In the genomic region with DNA sequence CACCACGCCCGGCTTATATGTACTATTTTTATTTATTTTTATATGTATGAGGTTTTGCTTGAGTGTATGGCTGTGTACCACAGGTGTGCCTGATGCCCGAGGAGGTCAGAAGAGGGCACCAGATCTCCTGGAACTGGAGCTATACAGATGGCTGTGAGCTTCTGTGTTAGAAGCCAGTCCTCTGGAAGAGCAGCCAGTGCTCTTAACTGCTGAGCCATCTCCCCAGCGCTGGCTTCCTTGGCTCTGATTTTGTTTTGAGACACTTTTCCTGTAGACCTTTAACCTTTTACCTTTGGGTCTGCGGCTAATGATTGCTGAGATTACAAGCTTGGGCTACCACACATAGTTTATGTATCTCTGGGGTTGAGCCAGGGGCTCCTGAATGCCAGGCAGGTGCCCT, we compare ENCODE assay signal across 19 mouse cellular contexts. TPM values are rescaled to one million over a fixed set of nuclear protein-coding genes. Genes with fewer than 3 reads are reported as not detected.
DNase-seq lines count a peak whose midpoint lies in the region; ATAC-seq and TF ChIP-seq lines count a peak whose summit lies in the region.
"Had no signal": no experiment of that assay in that cellular context is flagged by ENCODE, and none has a peak within 500 bp of the region (broad histone marks: within the 10 kb centered on the region; RNA-seq: fewer than 3 reads in every experiment).

No protein-coding gene starts in this region.

- H3K27ac ChIP-seq in layer of hippocampus, adult 2 months = no peak overlapping the region
- H3K27ac ChIP-seq in MEL (ENCODE audit: control insufficient read depth, low read depth, low read length) = no peak overlapping the region
- no peak overlapping the region for H3K27ac ChIP-seq in small intestine, adult 2 months (ENCODE audit: insufficient read depth, low read depth, low read length)
- H3K27ac ChIP-seq in midbrain, embryonic 14.5 days (replicated peaks; ENCODE audit: low read depth, low read length) = no peak overlapping the region
- H3K27ac ChIP-seq: hindbrain, postnatal 0 days; liver, embryonic 13.5 days had no signal

- no peak overlapping the region for H3K9ac ChIP-seq in MEL (ENCODE audit: control insufficient read depth, low read depth, low read length, poor library complexity, severe bottlenecking)
- H3K9ac ChIP-seq in midbrain, embryonic 14.5 days (replicated peaks; ENCODE audit: low read length) = no peak overlapping the region
- H3K9ac ChIP-seq: liver, embryonic 13.5 days had no signal

- H3K36me3 ChIP-seq in MEL (ENCODE audit: control insufficient read depth in 1 of 2, insufficient read depth in 2 of 2, low read length in 2 of 2) = no peaks in the 10 kb centered on the region
- H3K36me3 ChIP-seq in small intestine, adult 2 months (ENCODE audit: control insufficient read depth, insufficient read depth, low read length) = peaks cover 7% of the 10 kb centered on the region
- 0 out of 2 replicates have a peak, but pooled peaks cover 5% of the 10 kb centered on the region for H3K36me3 ChIP-seq in midbrain, embryonic 14.5 days (ENCODE audit: control insufficient read depth, insufficient read depth, low read length)

- no peak for ATAC-seq in midbrain, embryonic 14.5 days (ENCODE audit: low FRiP score, low TSS enrichment)
- ATAC-seq: activated CD4-positive, CD25-positive, alpha-beta regulatory T cell, adult 4 months; hindbrain, postnatal 0 days; Patski had no signal

- H3K27me3 ChIP-seq in MEL (ENCODE audit: control insufficient read depth in 1 of 2, insufficient read depth in 2 of 2, low read length in 2 of 2) = no peaks in the 10 kb centered on the region
- H3K27me3 ChIP-seq in small intestine, adult 2 months (ENCODE audit: control insufficient read depth, insufficient read depth, low read length) = no peaks in the 10 kb centered on the region
- no peaks in the 10 kb centered on the region for H3K27me3 ChIP-seq in midbrain, embryonic 14.5 days (ENCODE audit: control insufficient read depth, insufficient read depth, low read length)
- H3K27me3 ChIP-seq: liver, embryonic 13.5 days; Patski had no signal

- TF ChIP-seq RAD21 in MEL (IDR thresholded peaks at IDR 0.05; ENCODE audit: low read depth, low read length) = peak; percentile 23

- intact Hi-C loops in heart, postnatal 25 days (cut with DNase I) = loop anchor here (2.0 kb wide), 1 partner anchor 139 kb away; no protein-coding TSS in a partner anchor

- no peak for TF ChIP-seq EP300 in MEL (IDR thresholded peaks at IDR 0.05; ENCODE audit: low read depth in 1 of 2, low read length in 2 of 2)

- 0 out of 2 replicates have a peak, but pooled peaks have one; percentile 3 for TF ChIP-seq CTCF in layer of hippocampus, adult 2 months (conservative IDR thresholded peaks at IDR 0.05)
- TF ChIP-seq CTCF in MEL (IDR thresholded peaks at IDR 0.05 in 2 of 3, conservative IDR thresholded peaks at IDR 0.05 in 1 of 3; ENCODE audit: control insufficient read depth in 1 of 3, insufficient read depth in 1 of 3, low read depth in 2 of 3, low read length in 3 of 3, poor library complexity in 1 of 3, severe bottlenecking in 1 of 3) = peak in 2 of 3 experiments; percentile 29 to 38; a peak in 4 of 6 replicates
- TF ChIP-seq CTCF in small intestine, adult 2 months (IDR thresholded peaks at IDR 0.05; ENCODE audit: extremely low read depth, insufficient read length, insufficient replicate concordance, low read depth, low read length) = peak; percentile 20; the same call in 1 of the 2 replicates

- DNase-seq in heart, adult 18-20 months = peak; percentile 40
- DNase-seq in heart, postnatal 25 days (ENCODE audit: low spot score) = no peak
- no peak for DNase-seq in layer of hippocampus, adult 2 months (ENCODE audit: low spot score in 2 of 2)
- no peak for DNase-seq in layer of hippocampus, adult 8-10 months (ENCODE audit: low spot score in 2 of 2)
- DNase-seq in MEL (ENCODE audit: low read depth, low spot score) = no peak
- no peak for DNase-seq in midbrain, embryonic 14.5 days
- DNase-seq in left cerebral cortex, adult 18-20 months (ENCODE audit: low spot score in 2 of 2) = no peak
- DNase-seq: gastrocnemius, postnatal 14 days; heart, postnatal 36 days; layer of hippocampus, postnatal 36 days; liver, embryonic 13.5 days; lung, postnatal 10 days; thymus, adult 2 months had no signal

- no peaks in the 10 kb centered on the region for H3K79me2 ChIP-seq in MEL (ENCODE audit: control insufficient read depth, insufficient read depth, low read length, poor library complexity)

- 60% methylated on average over 5 of the region's 5 CpGs for WGBS in small intestine, adult 2 months
- 87% methylated on average over 5 of the region's 5 CpGs for WGBS in midbrain, embryonic 14.5 days

- H3K4me2 ChIP-seq in midbrain, embryonic 14.5 days (ENCODE audit: low read length) = no peak overlapping the region
- H3K4me2 ChIP-seq: liver, embryonic 13.5 days had no signal

- no peaks in the 10 kb centered on the region for H3K9me3 ChIP-seq in MEL (replicated peaks; ENCODE audit: insufficient read depth, low read length)
- no peaks in the 10 kb centered on the region for H3K9me3 ChIP-seq in midbrain, embryonic 14.5 days (ENCODE audit: control insufficient read depth, low read length)
- H3K9me3 ChIP-seq: liver, embryonic 13.5 days had no signal

- no peaks in the 10 kb centered on the region for H3K4me1 ChIP-seq in MEL (ENCODE audit: control insufficient read depth in 1 of 2, insufficient read depth in 2 of 2, low read length in 2 of 2)
- H3K4me1 ChIP-seq in small intestine, adult 2 months (ENCODE audit: control insufficient read depth, insufficient read depth, insufficient read length, low read length) = no peaks in the 10 kb centered on the region; the same call in 1 of the 2 replicates
- H3K4me1 ChIP-seq in midbrain, embryonic 14.5 days (ENCODE audit: control insufficient read depth, insufficient read depth, low read length) = no peaks in the 10 kb centered on the region

- TF ChIP-seq POLR2A in MEL (IDR thresholded peaks at IDR 0.05; ENCODE audit: control insufficient read depth in 1 of 2, insufficient read depth in 1 of 2, low read depth in 1 of 2, low read length in 2 of 2, poor library complexity in 1 of 2) = no peak
- no peak for TF ChIP-seq POLR2A in small intestine, adult 2 months (IDR thresholded peaks at IDR 0.05; ENCODE audit: low read depth, low read length)

- H3K4me3 ChIP-seq in layer of hippocampus, adult 2 months = no peak overlapping the region
- H3K4me3 ChIP-seq in MEL (ENCODE audit: control insufficient read depth in 1 of 2, insufficient read depth in 1 of 2, low read depth in 2 of 2, low read length in 2 of 2) = no peak overlapping the region
- no peak overlapping the region for H3K4me3 ChIP-seq in small intestine, adult 2 months (ENCODE audit: low read depth, low read length)
- H3K4me3 ChIP-seq in midbrain, embryonic 14.5 days (replicated peaks; ENCODE audit: low read depth, low read length) = no peak overlapping the region
- H3K4me3 ChIP-seq: liver, embryonic 13.5 days had no signal

RNA-seq across cellular contexts. Expression of a gene that starts 23.3 kb away (rescaled TPM):
- 10 to 100 TPM in 1 of 2 experiments, 1 to 10 TPM in 1; 9.4 to 11.9 TPM for total RNA-seq in heart, adult 18-20 months (2021)
- total RNA-seq in heart, postnatal 25 days (2021) = 1 to 10 TPM; 6.5 to 8.7 TPM
- total RNA-seq in layer of hippocampus, adult 2 months (2021) = 1 to 10 TPM; 2.5 to 2.8 TPM
- 10 to 100 TPM in 2 of 4 experiments, 1 to 10 TPM in 2; 4.6 to 31.2 (median 16.4) TPM for total RNA-seq in layer of hippocampus, adult 8-10 months (2022)
- total RNA-seq in MEL (2012; rRNA removed) = 222 and 241 TPM in 2 replicates
- polyA plus RNA-seq in MEL (2012; ENCODE audit: insufficient read depth in 1 of 2, insufficient read length in 2 of 2, low read depth in 1 of 2, low replicate concordance in 2 of 2, missing spikeins in 1 of 2) = 100 to 1,000 TPM in 1 of 2 experiments, not detected in 1; 283 TPM
- 17.5 and 53.4 TPM in 2 replicates for polyA plus RNA-seq in small intestine, adult 2 months (2012; rRNA removed)
- 3.3 and 8.6 TPM in 2 replicates for polyA plus RNA-seq in midbrain, embryonic 14.5 days (2014; fragmentation: Nextera tagmentation; extraction: Ambion mirVana)
- 1 to 10 TPM; 1.8 to 4.2 TPM for total RNA-seq in left cerebral cortex, adult 18-20 months (2021)

RNA-seq across cellular contexts. Expression of a gene that starts 30.7 kb away (rescaled TPM):
- 10 to 100 TPM; 11.6 to 12.6 TPM for total RNA-seq in heart, adult 18-20 months (2021)
- total RNA-seq in heart, postnatal 25 days (2021) = 10 to 100 TPM; 11.3 to 19.8 TPM
- total RNA-seq in layer of hippocampus, adult 2 months (2021) = 10 to 100 TPM; 25.4 to 25.8 TPM
- 10 to 100 TPM; 24.3 to 30.2 (median 26.8) TPM for total RNA-seq in layer of hippocampus, adult 8-10 months (2022)
- total RNA-seq in MEL (2012; rRNA removed) = 4.2 and 4.6 TPM in 2 replicates
- polyA plus RNA-seq in MEL (2012; ENCODE audit: insufficient read depth in 1 of 2, insufficient read length in 2 of 2, low read depth in 1 of 2, low replicate concordance in 2 of 2, missing spikeins in 1 of 2) = 10 to 100 TPM in 1 of 2 experiments, not detected in 1; 14.1 TPM
- 13.3 and 22.3 TPM in 2 replicates for polyA plus RNA-seq in small intestine, adult 2 months (2012; rRNA removed)
- 13.5 and 19.8 TPM in 2 replicates for polyA plus RNA-seq in midbrain, embryonic 14.5 days (2014; fragmentation: Nextera tagmentation; extraction: Ambion mirVana)
- total RNA-seq in left cerebral cortex, adult 18-20 months (2021) = 10 to 100 TPM; 22.6 to 23.1 TPM

RNA-seq across cellular contexts. Expression of a gene that starts 30.8 kb away (rescaled TPM):
- total RNA-seq in heart, adult 18-20 months (2021) = 100 to 1,000 TPM; 199 to 208 TPM
- 100 to 1,000 TPM; 155 to 157 TPM for total RNA-seq in heart, postnatal 25 days (2021)
- 10 to 100 TPM; 54.3 to 58.3 TPM for total RNA-seq in layer of hippocampus, adult 2 months (2021)
- 100 to 1,000 TPM in 1 of 4 experiments, 10 to 100 TPM in 3; 63.5 to 114 (median 84.2) TPM for total RNA-seq in layer of hippocampus, adult 8-10 months (2022)
- total RNA-seq in MEL (2012; rRNA removed) = 35.1 and 40.3 TPM in 2 replicates
- 10 to 100 TPM in 1 of 2 experiments, not detected in 1; 61.5 TPM for polyA plus RNA-seq in MEL (2012; ENCODE audit: insufficient read depth in 1 of 2, insufficient read length in 2 of 2, low read depth in 1 of 2, low replicate concordance in 2 of 2, missing spikeins in 1 of 2)
- 51.6 and 70.7 TPM in 2 replicates for polyA plus RNA-seq in small intestine, adult 2 months (2012; rRNA removed)
- 4.2 and 5.1 TPM in 2 replicates for polyA plus RNA-seq in midbrain, embryonic 14.5 days (2014; fragmentation: Nextera tagmentation; extraction: Ambion mirVana)
- 10 to 100 TPM; 50.1 to 60.4 TPM for total RNA-seq in left cerebral cortex, adult 18-20 months (2021)

RNA-seq across cellular contexts. Expression of a gene that starts 46.0 kb away (rescaled TPM):
- under 1 TPM in 1 of 2 experiments, not detected in 1; 0.25 TPM for total RNA-seq in heart, adult 18-20 months (2021)
- total RNA-seq in heart, postnatal 25 days (2021) = not detected
- under 1 TPM; 0.49 to 0.56 TPM for total RNA-seq in layer of hippocampus, adult 2 months (2021)
- total RNA-seq in layer of hippocampus, adult 8-10 months (2022) = 1 to 10 TPM in 2 of 4 experiments, under 1 TPM in 2; 0.47 to 1.8 (median 1.3) TPM
- total RNA-seq in MEL (2012; rRNA removed) = not detected in 2 replicates
- polyA plus RNA-seq in MEL (2012; ENCODE audit: insufficient read depth in 1 of 2, insufficient read length in 2 of 2, low read depth in 1 of 2, low replicate concordance in 2 of 2, missing spikeins in 1 of 2) = under 1 TPM in 1 of 2 experiments, not detected in 1; 0.17 TPM
- polyA plus RNA-seq in small intestine, adult 2 months (2012; rRNA removed) = 9.9 and 22.2 TPM in 2 replicates
- 0.98 and 1.1 TPM in 2 replicates for polyA plus RNA-seq in midbrain, embryonic 14.5 days (2014; fragmentation: Nextera tagmentation; extraction: Ambion mirVana)
- total RNA-seq in left cerebral cortex, adult 18-20 months (2021) = under 1 TPM; 0.56 to 0.61 TPM
- total RNA-seq: hindbrain, postnatal 0 days; midbrain, postnatal 0 days had no signal
- polyA plus RNA-seq: activated CD4-positive, CD25-positive, alpha-beta regulatory T cell, adult 4 months; embryonic facial prominence, embryonic 14.5 days; liver, embryonic 13.5 days had no signal

RNA-seq across cellular contexts. Expression of a gene that starts 49.3 kb away (rescaled TPM):
- total RNA-seq in heart, adult 18-20 months (2021) = 10 to 100 TPM; 61.4 to 72.6 TPM
- total RNA-seq in heart, postnatal 25 days (2021) = 10 to 100 TPM; 46.3 to 50.5 TPM
- total RNA-seq in layer of hippocampus, adult 2 months (2021) = 10 to 100 TPM; 87.9 to 88.2 TPM
- total RNA-seq in layer of hippocampus, adult 8-10 months (2022) = 100 to 1,000 TPM in 2 of 4 experiments, 10 to 100 TPM in 2; 92.8 to 106 (median 98.1) TPM
- total RNA-seq in MEL (2012; rRNA removed) = 19.3 and 23.9 TPM in 2 replicates
- polyA plus RNA-seq in MEL (2012; ENCODE audit: insufficient read depth in 1 of 2, insufficient read length in 2 of 2, low read depth in 1 of 2, low replicate concordance in 2 of 2, missing spikeins in 1 of 2) = 100 to 1,000 TPM in 1 of 2 experiments, 10 to 100 TPM in 1; 20.6 to 106 TPM
- 13.4 and 24.1 TPM in 2 replicates for polyA plus RNA-seq in small intestine, adult 2 months (2012; rRNA removed)
- polyA plus RNA-seq in midbrain, embryonic 14.5 days (2014; fragmentation: Nextera tagmentation; extraction: Ambion mirVana) = 31.6 and 47.1 TPM in 2 replicates
- 100 to 1,000 TPM in 1 of 2 experiments, 10 to 100 TPM in 1; 97.3 to 102 TPM for total RNA-seq in left cerebral cortex, adult 18-20 months (2021)

Comparison
In these comparisons a context has a peak if more than half of its experiments do, and no peak if none do; other contexts are left out.
1. DNase-seq: peak in heart, adult 18-20 months (2 of 2); none in heart, postnatal 25 days (single experiment), layer of hippocampus, adult 2 months (0 of 2), layer of hippocampus, adult 8-10 months (0 of 2), MEL (single experiment), midbrain, embryonic 14.5 days (single experiment) and left cerebral cortex, adult 18-20 months (0 of 2).
2. Peak in every context shown above with its lines, with median percentiles within 50 percentile points of each other: CTCF ChIP-seq.